Mouse (Mus musculus) left cerebral cortex, postnatal 25 days (tissue): Measurements from ENCODE around the gene Ssu72. TPM values are rescaled to one million over a fixed set of nuclear protein-coding genes. Genes with fewer than 3 reads are reported as not detected.
"Not testable (repeated sequence)": the region's sequence is repeated elsewhere in the genome, so short reads cannot be mapped to it uniquely, and the experiment has no call there.

Experiments used
- DNase-seq, 2 experiments: peaks; one replicate each; pipeline ENCODE4 v3.0.0; 2022; ENCODE audit warnings: low spot score in 2 of 2, mixed read lengths in 1 of 2
- intact Hi-C: fragments of 180-260 bp; cut with DNase I; formaldehyde crosslinking; loops from one replicate; pipeline ENCODE4 v1.15.1; 2025
- total RNA-seq, 2 experiments: library from RNA; stranded (reverse); gene quantifications; 2 replicates each; pipeline ENCODE4 v1.2.3; 2021

The Ssu72 gene
- total RNA-seq, 2 experiments from 2014 or later = 93.3 to 98.2 TPM

GRCm38 (mm10) chr4:155739741-155740636, 35.4 kb downstream of the Ssu72 start:
- intact Hi-C loops = no loop called here
- no peak for DNase-seq

- DNase-seq, intact Hi-C loops: not testable (repeated sequence)
Measured at GRCm38 (mm10) chr4:155740681-155741080, 36.1 kb downstream of the Ssu72 start.

DNA sequence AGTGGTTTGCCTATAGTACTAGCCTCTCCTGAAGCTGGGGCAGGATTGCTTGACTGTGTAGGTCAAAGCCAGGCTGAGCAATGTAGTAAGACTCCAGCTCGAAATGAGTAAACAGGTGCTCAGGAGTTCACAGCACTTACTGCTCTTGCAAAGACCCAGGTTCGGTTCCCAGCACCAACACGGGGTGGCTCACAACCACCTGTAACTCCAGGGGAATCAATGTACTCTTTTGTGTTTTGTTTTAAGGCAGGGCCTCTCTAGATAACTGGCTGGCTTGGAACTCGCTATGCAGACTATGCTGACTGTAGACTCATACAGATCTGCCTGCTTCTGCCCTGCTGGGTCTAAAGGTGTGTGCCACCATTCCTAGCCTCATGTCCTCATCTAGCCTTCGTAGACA, 38.1 kb downstream of the Ssu72 start:
- DNase-seq = no peak
- intact Hi-C loops = no loop called here

DNA sequence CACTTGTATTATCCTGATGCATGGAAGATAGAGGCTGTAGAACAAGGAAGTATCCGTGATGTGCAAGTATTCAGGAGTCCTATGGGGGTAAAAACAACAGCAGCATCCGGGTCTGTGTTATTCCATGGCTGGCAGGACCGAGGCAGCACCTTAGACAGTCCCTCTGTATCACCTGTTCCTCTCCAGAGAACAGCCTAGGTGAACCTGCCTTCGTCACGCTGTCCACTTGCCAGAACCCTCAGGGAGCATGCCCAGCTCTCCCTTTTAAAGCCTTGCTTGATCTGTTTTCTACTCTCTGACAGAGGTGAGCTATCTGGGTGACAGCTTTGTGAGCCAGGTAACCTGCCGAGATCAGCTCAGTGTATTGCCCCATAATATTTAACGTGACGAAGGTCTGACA, 39.9 kb downstream of the Ssu72 start:
- no peak for DNase-seq
- intact Hi-C loops = no loop called here

DNA sequence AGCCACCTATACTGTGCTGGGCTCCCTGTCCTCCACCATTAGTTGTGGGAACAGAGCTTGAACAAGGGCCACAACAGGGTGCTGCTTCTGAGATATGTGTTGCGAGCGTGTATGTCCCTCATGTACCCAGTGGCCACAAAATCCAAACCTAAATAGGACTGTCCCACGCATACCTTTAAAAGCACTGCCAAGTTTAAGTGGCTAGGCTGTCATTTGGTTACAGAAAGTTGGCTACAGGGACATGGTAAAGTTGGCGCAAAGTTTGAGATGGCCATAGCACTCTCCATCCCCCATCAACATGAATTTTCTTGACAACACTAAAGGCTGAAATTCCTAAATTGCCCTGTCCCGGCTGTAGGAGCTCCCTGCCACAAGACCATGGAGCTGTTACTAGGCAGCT, 40.5 kb downstream of the Ssu72 start:
- intact Hi-C loops = no loop called here
- no peak for DNase-seq

- intact Hi-C loops = no loop called here
- peak in 1 of 2 experiments; percentile 54 for DNase-seq
Measured at GRCm38 (mm10) chr4:155746036-155746548, 41.5 kb downstream of the Ssu72 start.

GRCm38 (mm10) chr4:155746575-155747490, 42.2 kb downstream of the Ssu72 start:
- intact Hi-C loops = no loop called here
- no peak for DNase-seq

GRCm38 (mm10) chr4:155757011-155757410, 52.4 kb downstream of the Ssu72 start:
- intact Hi-C loops = no loop called here
- DNase-seq = no peak

- no peak for DNase-seq
- intact Hi-C loops = no loop called here
Measured at GRCm38 (mm10) chr4:155759862-155760612, 55.4 kb downstream of the Ssu72 start.

DNA sequence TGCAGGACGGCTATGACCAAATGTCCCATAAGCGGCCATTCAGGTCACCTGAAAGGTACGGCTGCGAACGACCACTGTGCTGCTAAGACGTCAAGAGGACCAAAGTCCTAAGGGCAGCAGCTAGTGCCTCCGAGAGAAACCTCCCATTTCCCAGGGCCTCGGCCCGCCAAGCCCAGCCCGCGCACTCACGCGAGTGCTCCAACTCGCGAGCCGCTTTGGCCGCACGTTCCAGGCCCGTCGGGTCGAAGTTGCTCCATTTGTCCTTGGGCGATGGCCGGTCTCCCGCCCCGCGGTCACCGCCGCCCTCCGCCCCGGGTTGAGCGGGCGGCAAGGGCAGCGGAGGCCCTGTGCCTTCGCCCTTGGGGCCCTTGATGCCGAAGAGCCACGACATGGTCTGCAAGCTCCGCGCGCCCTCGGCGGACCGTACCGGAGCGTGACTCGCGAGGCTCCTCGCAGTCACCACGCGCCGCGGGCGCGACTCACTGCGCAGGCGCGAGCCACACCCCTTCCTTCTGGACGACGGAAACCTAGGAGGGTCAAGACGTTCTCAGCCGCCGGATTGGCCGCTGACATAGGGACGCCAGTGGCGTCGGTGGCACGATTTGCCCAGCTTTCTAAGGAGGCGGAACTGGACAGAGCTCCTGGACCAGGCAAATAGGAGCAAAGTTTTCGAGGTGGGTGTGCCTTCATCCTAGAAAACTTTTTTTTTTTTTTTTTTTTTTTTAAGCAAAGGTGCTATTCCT, 56.2 kb downstream of the Ssu72 start, which contains the start of gene Atad3a:
Atad3a (minus strand) TSS at position 481 of the 743 bp plus-strand sequence.
- intact Hi-C loops = no loop called here
- peak; percentile 97 to 98 for DNase-seq

DNA sequence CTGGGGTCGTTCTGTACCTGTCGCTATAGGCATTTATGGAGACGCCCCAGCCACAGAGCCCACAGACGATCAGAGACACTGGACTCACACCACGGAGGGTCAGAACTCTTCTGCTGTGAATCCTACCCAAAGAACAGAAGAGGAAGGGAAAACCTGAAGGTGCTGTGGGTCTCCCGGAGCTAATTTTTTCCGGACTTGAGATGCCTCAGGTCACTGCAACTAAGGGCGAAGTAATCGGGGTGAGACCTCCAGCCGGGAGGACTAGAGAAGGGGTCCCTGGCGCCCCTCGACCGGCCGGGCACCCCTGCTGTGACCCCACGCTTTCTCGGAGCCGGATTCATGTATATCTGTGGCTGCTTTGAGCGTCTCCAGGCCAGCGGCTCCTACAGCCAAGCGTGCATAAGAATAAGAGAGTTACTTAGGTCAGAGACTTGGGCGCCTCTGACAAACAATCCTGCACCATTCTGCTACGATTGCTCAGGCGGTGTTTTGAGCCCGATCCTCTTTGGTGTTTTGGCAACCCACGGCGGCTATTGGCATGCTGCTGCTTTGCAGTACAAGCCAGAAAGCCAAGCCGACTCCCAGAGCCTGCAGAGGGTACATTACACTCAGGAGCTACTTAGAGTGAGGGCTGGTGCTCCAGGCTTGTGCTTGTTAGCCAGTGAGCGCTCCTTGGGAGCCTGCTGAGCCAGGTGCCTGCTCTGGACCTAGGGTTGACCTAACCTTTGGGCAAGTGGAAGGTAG, 56.9 kb downstream of the Ssu72 start:
- intact Hi-C loops = no loop called here
- no peak for DNase-seq

GRCm38 (mm10) chr4:155762357-155762756, 57.8 kb downstream of the Ssu72 start:
- intact Hi-C loops = no loop called here
- DNase-seq = no peak

GRCm38 (mm10) chr4:155769496-155769879, 64.9 kb downstream of the Ssu72 start:
- intact Hi-C loops = no loop called here
- no peak for DNase-seq

DNA sequence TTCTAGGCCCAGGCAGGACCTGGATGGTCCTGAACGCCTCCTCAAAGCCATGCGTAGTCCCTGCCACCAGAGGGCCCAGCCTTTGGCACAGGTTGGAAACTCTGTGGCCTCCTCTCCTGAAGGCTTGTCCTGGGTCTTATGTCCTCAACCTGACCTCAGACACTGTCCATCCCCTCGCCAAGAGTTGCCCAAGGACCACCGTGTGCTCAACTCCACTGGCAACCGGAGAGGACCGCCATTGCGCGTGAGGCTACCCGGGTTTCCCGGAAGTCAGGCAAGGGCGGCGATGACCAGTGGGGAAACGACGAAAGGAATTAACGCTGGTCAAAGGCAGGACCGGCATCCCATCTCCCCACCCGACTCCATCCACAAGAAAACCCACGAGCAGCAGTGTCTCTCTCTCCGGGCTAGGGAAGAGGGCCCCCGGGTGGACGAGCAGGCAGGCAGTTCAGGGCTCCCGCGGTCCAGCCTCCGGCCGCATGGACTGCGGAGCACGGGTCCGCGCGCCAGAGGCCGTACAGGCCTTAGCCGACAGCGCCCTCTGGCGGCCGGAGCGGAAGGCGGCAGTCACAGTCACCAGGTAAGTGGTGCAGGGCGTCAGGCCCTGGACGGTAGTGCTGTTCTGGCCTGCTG, 65.4 kb downstream of the Ssu72 start:
- peak; percentile 91 to 93 for DNase-seq
- intact Hi-C loops = loop anchor here (5.0 kb wide), 1 partner anchor 48 kb away; no protein-coding TSS in a partner anchor

GRCm38 (mm10) chr4:155770626-155771025, 66.0 kb downstream of the Ssu72 start:
- DNase-seq = no peak
- intact Hi-C loops = loop anchor here (5.0 kb wide), 1 partner anchor 48 kb away; no protein-coding TSS in a partner anchor

- no peak for DNase-seq
- intact Hi-C loops = loop anchor here (5.0 kb wide), 1 partner anchor 49 kb away; no protein-coding TSS in a partner anchor
Measured at GRCm38 (mm10) chr4:155771706-155772105, 67.1 kb downstream of the Ssu72 start.

- intact Hi-C loops = loop anchor here (5.0 kb wide), 1 partner anchor 50 kb away; no protein-coding TSS in a partner anchor
Measured at GRCm38 (mm10) chr4:155772786-155773185, 68.2 kb downstream of the Ssu72 start.

More at GRCm38 (mm10) chr4:155772786-155773185, 68.2 kb downstream of the Ssu72 start:
- no peak for DNase-seq
